Mouse (Mus musculus) hindbrain, embryonic 10.5 days (tissue): ENCODE results near the gene Flcn. TPM values are rescaled to one million over a fixed set of nuclear protein-coding genes. Genes with fewer than 3 reads are reported as not detected.

Experiments used
- DNase-seq: peaks from one replicate; pipeline ENCODE4 v3.0.0-alpha.2; 2017; ENCODE audit warnings: low spot score
- H3K27ac ChIP-seq: fragments of 300-500 bp; sonication (generic); 2 replicates; pipeline ENCODE4 v1.5.1; 2016; ENCODE audit warnings: mild to moderate bottlenecking, moderate library complexity
- H3K27me3 ChIP-seq: fragments of 300-500 bp; sonication (generic); 2 replicates; pipeline ENCODE4 v1.6.1; 2016; ENCODE audit warnings: mild to moderate bottlenecking; ENCODE audit not compliant: poor library complexity, insufficient read depth, severe bottlenecking
- H3K36me3 ChIP-seq: fragments of 300-500 bp; sonication (generic); 2 replicates; pipeline ENCODE4 v1.6.1; 2016; ENCODE audit warnings: mild to moderate bottlenecking, moderate library complexity
- H3K4me1 ChIP-seq: fragments of 300-500 bp; sonication (generic); replicated peaks from 2 replicates; pipeline ENCODE4 v1.6.1; 2016; ENCODE audit warnings: mild to moderate bottlenecking
- H3K4me3 ChIP-seq: fragments of 300-500 bp; sonication (generic); 2 replicates; pipeline ENCODE4 v1.5.1; 2016; ENCODE audit warnings: mild to moderate bottlenecking, moderate library complexity
- H3K9me3 ChIP-seq: fragments of 300-500 bp; sonication (generic); 2 replicates; pipeline ENCODE4 v1.6.1; 2016; ENCODE audit warnings: mild to moderate bottlenecking, moderate library complexity
- WGBS: fragments of 180-500 bp; shearing (Covaris S2); methylation state at CpG from one replicate; pipeline ENCODE4 v1.1.7; 2016; 5-methylcytosine and 5-hydroxymethylcytosine counted together
- polyA plus RNA-seq: library from polyadenylated mRNA; unstranded; fragments of >200 nt; fragmentation: Nextera tagmentation; extraction: Ambion mirVana; gene quantifications from 2 replicates; pipeline ENCODE4 v1.2.1, GENCODE M21; 2016

Gene Flcn
- polyA plus RNA-seq, 1 experiment from 2014 or later = 29.6 TPM

DNA sequence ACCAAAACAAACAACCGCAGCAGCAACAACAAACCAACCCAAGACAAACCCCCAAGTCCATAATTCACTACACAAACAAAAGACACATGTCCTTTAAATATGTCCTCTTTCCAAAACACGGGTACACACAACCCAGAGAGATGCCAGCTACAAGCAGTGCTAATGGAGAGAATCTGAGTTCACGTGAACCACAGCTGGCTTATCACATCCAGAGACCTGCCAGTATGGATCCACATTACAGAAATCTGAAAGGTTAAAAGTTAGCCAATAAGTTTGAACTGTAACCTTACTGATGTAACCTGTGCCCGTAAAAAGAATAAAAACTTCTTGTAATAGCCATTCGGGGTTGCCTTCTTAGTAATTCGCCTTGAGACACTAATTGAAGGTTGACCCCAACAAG is 5.1 kb upstream of the Flcn start:
- WGBS = 91% methylated on average over 6 of the region's 6 CpGs
- Histone ChIP-seq H3K9me3 (no peaks in the 10 kb centered on the region), H3K27ac (no peak overlapping the region), H3K36me3 (peaks cover 46% of the 10 kb centered on the region), H3K27me3 (no peaks in the 10 kb centered on the region), H3K4me3 (no peak overlapping the region), H3K4me1 (peaks cover 14% of the 10 kb centered on the region; the same call in 1 of the 2 replicates)
- no peak for DNase-seq

DNA sequence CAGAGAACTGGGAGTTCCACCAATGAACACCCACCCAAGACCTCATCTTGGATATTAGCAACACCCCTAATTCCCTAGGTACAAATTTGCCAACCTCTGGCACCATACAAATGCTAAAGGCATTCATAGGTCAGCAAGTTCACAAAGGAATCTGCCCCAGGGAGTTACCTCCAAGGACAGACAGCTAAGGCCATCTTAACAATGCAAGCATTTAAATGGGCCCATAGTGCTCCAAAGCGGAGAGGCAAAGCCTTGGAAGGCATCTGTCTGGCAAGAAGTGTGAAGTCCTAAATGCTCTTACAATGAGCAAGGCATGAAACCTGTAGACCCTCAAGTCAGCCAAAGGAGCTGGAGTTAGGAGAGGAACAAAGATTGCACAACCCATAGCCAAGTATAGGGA is 4.5 kb upstream of the Flcn start:
- no peak for DNase-seq
- Histone ChIP-seq H3K36me3 (peaks cover 40% of the 10 kb centered on the region), H3K27me3 (no peaks in the 10 kb centered on the region), H3K4me3 (no peak overlapping the region), H3K27ac (no peak overlapping the region), H3K9me3 (no peaks in the 10 kb centered on the region), H3K4me1 (peaks cover 18% of the 10 kb centered on the region; the same call in 1 of the 2 replicates)
- WGBS = 67% methylated on average over 1 of the region's 1 CpGs

GRCm38 (mm10) chr11:59813276-59813675 is 3.5 kb upstream of the Flcn start:
- Histone ChIP-seq H3K36me3 (peaks cover 30% of the 10 kb centered on the region), H3K4me1 (peaks cover 29% of the 10 kb centered on the region), H3K4me3 (no peak overlapping the region), H3K27me3 (no peaks in the 10 kb centered on the region), H3K9me3 (no peaks in the 10 kb centered on the region), H3K27ac (no peak overlapping the region)
- WGBS = 78% methylated on average over 3 of the region's 3 CpGs
- DNase-seq = no peak

DNA sequence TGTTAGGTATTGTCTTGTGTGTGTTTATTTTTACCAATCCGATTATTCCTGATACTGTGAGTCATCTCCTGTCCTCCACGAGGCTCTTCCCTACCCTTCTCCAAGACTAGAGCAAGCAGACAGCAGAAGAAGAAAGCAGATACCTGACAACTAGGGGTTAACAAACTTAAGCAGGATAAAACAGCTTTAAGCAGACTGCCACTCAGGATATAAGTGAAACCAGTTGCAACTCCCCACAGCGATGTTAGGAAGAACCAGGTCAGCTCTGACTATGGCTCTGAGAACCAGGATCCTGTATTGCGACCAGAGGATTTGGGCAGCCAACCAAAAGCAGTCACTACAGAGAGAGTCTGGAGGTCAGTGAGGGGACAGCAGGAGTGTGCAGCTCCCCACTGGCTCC is 1.4 kb upstream of the Flcn start:
- H3K4me1 ChIP-seq = peaks cover 29% of the 10 kb centered on the region
- no peaks in the 10 kb centered on the region for H3K9me3 ChIP-seq
- no peak for DNase-seq
- 72% methylated on average over 4 of the region's 4 CpGs for WGBS
- H3K27ac ChIP-seq = no peak overlapping the region; the same call in 1 of the 2 replicates
- H3K27me3 ChIP-seq = no peaks in the 10 kb centered on the region
- H3K36me3 ChIP-seq = peaks cover 24% of the 10 kb centered on the region
- H3K4me3 ChIP-seq = no peak overlapping the region

DNA sequence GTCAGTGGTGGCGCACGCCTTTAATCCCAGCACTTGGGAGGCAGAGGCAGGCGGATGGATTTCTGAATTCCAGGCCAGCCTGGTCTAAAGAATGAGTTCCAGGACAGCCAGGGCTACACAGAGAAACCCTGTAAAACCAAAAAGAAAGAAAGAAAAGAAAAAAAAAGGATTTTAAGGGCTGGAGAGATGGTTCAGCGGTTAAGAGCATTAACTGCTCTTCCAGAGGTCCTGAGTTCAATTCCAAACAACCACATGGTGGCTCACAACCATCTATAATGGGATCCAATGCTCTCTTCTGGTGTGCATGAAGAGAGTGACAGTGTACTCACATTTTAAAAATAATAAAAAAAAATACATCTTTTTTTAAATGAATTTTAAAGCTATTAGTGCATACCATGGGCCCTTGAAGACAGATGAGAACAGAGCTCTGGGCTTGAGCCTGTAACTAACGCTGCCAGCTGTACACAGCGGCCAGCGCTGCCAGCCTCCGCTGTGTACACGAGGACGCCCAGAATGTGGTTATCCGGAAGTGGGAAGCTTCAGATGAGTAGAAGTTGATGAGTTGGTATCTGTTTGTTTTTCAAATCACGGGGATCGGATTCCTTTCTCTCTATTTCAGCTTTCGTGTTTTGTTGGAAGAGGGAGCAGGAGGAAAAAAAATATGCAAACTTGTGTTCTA is 803 bp upstream of the Flcn start:
- no peaks in the 10 kb centered on the region for H3K9me3 ChIP-seq
- H3K27me3 ChIP-seq = no peaks in the 10 kb centered on the region
- H3K4me1 ChIP-seq = peaks cover 29% of the 10 kb centered on the region
- peak overlapping the region; percentile 84 for H3K4me3 ChIP-seq
- DNase-seq = no peak
- peak overlapping the region; percentile 99 for H3K27ac ChIP-seq
- H3K36me3 ChIP-seq = peaks cover 24% of the 10 kb centered on the region
- 66% methylated on average over 14 of the region's 14 CpGs for WGBS

- peak overlapping the region; percentile 99 for H3K27ac ChIP-seq
- no peaks in the 10 kb centered on the region for H3K27me3 ChIP-seq
- H3K4me3 ChIP-seq = peak overlapping the region; percentile 84
- H3K9me3 ChIP-seq = no peaks in the 10 kb centered on the region
- DNase-seq = no peak
- H3K4me1 ChIP-seq = peaks cover 29% of the 10 kb centered on the region
- H3K36me3 ChIP-seq = peaks cover 35% of the 10 kb centered on the region
- WGBS = 2% methylated on average over 15 of the region's 15 CpGs
Measured at GRCm38 (mm10) chr11:59809071-59809669, 646 bp downstream of the Flcn start.

DNA sequence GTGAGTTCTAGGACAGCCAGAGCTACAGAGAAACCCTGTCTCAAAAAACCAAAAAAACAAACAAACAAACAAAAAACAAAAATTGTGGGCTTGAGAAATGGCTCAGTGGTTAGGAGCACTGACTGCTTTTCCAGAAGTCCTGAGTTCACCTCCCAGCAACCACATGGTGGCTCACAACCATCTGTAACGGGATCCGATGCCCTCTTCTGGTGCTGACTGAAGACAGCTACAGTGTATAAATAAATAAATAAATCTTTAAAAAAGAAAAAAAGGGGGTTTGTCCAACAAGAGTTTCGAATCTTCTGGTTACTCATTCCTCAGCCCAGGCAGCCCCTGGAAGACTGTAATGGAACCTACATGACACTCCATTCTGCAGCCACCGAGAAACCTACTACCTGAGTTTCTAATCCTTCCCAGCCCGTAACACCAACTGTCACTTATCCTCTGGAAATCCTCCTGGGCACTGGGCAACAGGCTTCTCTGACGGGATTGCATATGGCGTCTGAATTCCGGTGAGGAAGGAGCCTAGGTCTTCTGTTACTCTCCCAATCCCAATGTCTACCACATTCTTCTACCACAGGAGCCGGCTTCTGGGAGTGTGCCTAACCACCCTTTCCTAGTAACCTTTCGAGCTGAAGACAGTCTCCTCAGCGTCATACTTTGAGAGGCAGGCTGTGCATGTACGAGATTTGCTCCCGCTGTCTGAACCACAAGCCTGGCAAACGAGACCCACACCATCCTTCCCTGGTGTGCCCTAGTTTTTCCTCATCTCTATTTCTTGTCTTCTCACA is 1.5 kb downstream of the Flcn start:
- DNase-seq = no peak
- Histone ChIP-seq H3K36me3 (peaks cover 43% of the 10 kb centered on the region), H3K4me3 (peak overlapping the region; percentile 84), H3K27ac (no peak overlapping the region), H3K4me1 (peaks cover 29% of the 10 kb centered on the region), H3K27me3 (no peaks in the 10 kb centered on the region), H3K9me3 (no peaks in the 10 kb centered on the region)
- WGBS = 72% methylated on average over 14 of the region's 14 CpGs

DNA sequence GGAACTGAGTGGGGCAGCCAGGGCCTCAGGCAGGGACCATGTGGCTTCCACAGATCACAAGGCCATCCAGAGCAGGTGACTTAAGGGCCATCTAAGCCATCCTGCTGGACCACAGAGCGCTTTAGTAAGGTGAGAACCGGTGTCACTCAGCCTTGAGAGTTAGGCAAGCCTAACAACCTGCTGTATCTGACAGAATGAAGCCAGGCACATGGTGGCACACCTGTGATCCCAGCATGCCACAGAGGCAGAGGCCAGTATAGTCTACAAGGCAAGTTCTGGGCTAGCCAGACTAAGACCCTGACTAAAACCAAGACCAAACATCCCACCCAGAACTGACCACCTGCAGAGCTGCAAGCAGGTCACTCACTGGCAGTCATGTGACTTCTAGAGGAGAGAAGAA is 4.2 kb downstream of the Flcn start:
- Histone ChIP-seq H3K27me3 (no peaks in the 10 kb centered on the region), H3K4me1 (peaks cover 18% of the 10 kb centered on the region), H3K27ac (no peak overlapping the region), H3K9me3 (no peaks in the 10 kb centered on the region), H3K36me3 (peaks cover 70% of the 10 kb centered on the region), H3K4me3 (no peak overlapping the region)
- WGBS = 98% methylated on average over 2 of the region's 2 CpGs
- DNase-seq = no peak

- no peaks in the 10 kb centered on the region for H3K9me3 ChIP-seq
- 94% methylated on average over 1 of the region's 1 CpGs for WGBS
- no peak for DNase-seq
- no peaks in the 10 kb centered on the region for H3K27me3 ChIP-seq
- no peak overlapping the region for H3K4me3 ChIP-seq
- H3K36me3 ChIP-seq = peaks cover 74% of the 10 kb centered on the region
- peaks cover 15% of the 10 kb centered on the region for H3K4me1 ChIP-seq
- H3K27ac ChIP-seq = no peak overlapping the region
Measured at GRCm38 (mm10) chr11:59805256-59805655, 4.6 kb downstream of the Flcn start.

DNA sequence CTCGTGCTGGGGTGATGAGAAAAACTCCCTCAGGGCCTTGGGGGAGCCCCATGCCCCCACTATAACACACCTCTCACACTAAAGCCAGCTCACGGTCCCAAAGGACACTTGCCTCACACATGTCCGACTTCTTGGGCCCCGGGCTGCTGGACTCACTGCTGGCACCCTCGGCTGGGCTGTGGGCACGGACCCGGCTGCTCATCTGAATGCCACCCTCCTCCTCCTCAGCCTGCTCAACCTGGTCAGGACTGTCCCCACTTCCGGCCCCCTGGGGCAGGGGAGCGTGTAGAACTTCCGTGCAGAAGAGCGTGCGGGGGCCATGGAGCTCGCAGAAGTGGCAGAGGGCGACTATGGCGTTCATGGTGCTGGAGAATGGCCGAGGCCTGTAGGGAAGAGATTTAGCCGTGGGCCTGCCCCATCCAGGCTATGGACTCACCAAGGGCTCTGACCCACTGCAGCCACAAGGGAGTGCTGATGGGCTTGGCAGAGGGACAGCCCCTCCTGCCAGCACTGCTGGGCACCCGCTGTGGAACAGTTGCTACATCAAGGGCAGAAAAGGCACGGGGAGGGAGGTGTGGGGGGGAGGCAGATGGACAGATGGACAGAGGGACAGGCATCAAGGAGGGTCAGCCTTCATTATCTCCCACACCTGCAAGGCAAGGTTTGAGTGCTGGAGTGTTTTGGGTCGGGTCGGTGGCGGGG is 5.3 kb downstream of the Flcn start:
- H3K36me3 ChIP-seq = peaks cover 81% of the 10 kb centered on the region
- no peak overlapping the region for H3K27ac ChIP-seq
- peaks cover 13% of the 10 kb centered on the region for H3K4me1 ChIP-seq
- no peak for DNase-seq
- H3K27me3 ChIP-seq = no peaks in the 10 kb centered on the region
- H3K4me3 ChIP-seq = no peak overlapping the region
- WGBS = 91% methylated on average over 22 of the region's 22 CpGs
- H3K9me3 ChIP-seq = no peaks in the 10 kb centered on the region

DNA sequence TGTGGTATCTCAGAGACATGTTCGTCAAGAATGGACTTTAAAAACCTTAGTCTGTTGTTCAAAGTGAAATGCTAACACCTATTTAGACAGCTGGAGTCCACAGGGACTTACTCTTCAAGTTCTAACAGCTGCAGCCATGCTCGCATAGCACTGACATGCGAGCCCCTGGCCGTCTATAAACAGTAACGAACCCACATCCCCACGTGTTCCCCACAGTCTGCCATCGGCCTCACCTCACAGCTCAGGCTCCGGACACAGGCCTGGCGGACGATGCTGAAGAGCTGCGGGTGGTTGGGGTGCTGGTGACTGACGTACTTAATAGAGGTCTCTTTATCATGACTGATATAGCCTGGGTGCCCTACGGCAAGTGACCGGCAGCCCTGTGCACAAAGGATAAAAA is 6.3 kb downstream of the Flcn start:
- peaks cover 2% of the 10 kb centered on the region for H3K4me1 ChIP-seq
- H3K9me3 ChIP-seq = no peaks in the 10 kb centered on the region
- H3K4me3 ChIP-seq = no peak overlapping the region
- 92% methylated on average over 14 of the region's 14 CpGs for WGBS
- no peaks in the 10 kb centered on the region for H3K27me3 ChIP-seq
- H3K36me3 ChIP-seq = peaks cover 91% of the 10 kb centered on the region
- no peak for DNase-seq
- no peak overlapping the region for H3K27ac ChIP-seq

GRCm38 (mm10) chr11:59801881-59802280 is 7.9 kb downstream of the Flcn start:
- peaks cover 100% of the 10 kb centered on the region for H3K36me3 ChIP-seq
- 94% methylated on average over 8 of the region's 8 CpGs for WGBS
- no peak overlapping the region for H3K4me3 ChIP-seq
- no peaks in the 10 kb centered on the region for H3K9me3 ChIP-seq
- H3K4me1 ChIP-seq = no peaks in the 10 kb centered on the region
- no peaks in the 10 kb centered on the region for H3K27me3 ChIP-seq
- H3K27ac ChIP-seq = no peak overlapping the region
- DNase-seq = no peak
